Mouse (Mus musculus) MN1 (cell line): ENCODE results near the gene Gucy1b1.

Experiments
- DNase-seq: peaks from one replicate; pipeline ENCODE4 v3.0.0-alpha.2; 2016; ENCODE audit warnings: low spot score

Gene Gucy1b1

GRCm38 (mm10) chr3:82036262-82037044 is 38.0 kb downstream of the Gucy1b1 start:
- DNase-seq = no peak

GRCm38 (mm10) chr3:82030008-82030748 is 44.3 kb downstream of the Gucy1b1 start:
- no peak for DNase-seq

- DNase-seq = peak; percentile 72
Observed at GRCm38 (mm10) chr3:82029229-82029628, 45.3 kb downstream of the Gucy1b1 start.

- no peak for DNase-seq
Observed at GRCm38 (mm10) chr3:82027286-82027685, 47.2 kb downstream of the Gucy1b1 start.

- no peak for DNase-seq
Observed at GRCm38 (mm10) chr3:82023065-82023464, 51.4 kb downstream of the Gucy1b1 start.

- DNase-seq = no peak
Observed at GRCm38 (mm10) chr3:82022421-82022920, 52.0 kb downstream of the Gucy1b1 start.

- peak; percentile 32 for DNase-seq
Observed at GRCm38 (mm10) chr3:82014148-82014703, 60.3 kb downstream of the Gucy1b1 start.

GRCm38 (mm10) chr3:82007002-82007401 is 67.5 kb downstream of the Gucy1b1 start:
- no peak for DNase-seq

- peak; percentile 63 for DNase-seq
Observed at GRCm38 (mm10) chr3:81995988-81996387, 78.5 kb downstream of the Gucy1b1 start.

- DNase-seq = peak; percentile 16
Observed at GRCm38 (mm10) chr3:81995371-81995770, 79.1 kb downstream of the Gucy1b1 start.

GRCm38 (mm10) chr3:81990531-81990930 is 84.0 kb downstream of the Gucy1b1 start:
- no peak for DNase-seq

GRCm38 (mm10) chr3:81989692-81990141 is 84.8 kb downstream of the Gucy1b1 start:
- DNase-seq = no peak

GRCm38 (mm10) chr3:81987628-81988027 is 86.9 kb downstream of the Gucy1b1 start:
- DNase-seq = no peak

- no peak for DNase-seq
Observed at GRCm38 (mm10) chr3:81986103-81986502, 88.4 kb downstream of the Gucy1b1 start.

GRCm38 (mm10) chr3:81985100-81985499 is 89.4 kb downstream of the Gucy1b1 start:
- peak; percentile 40 for DNase-seq

- peak; percentile 15 for DNase-seq
Observed at GRCm38 (mm10) chr3:81983120-81983895, 91.2 kb downstream of the Gucy1b1 start.
